Mouse (Mus musculus) heart, postnatal 0 days (tissue): ENCODE measurements around the gene Ptpru. TPM values are rescaled to one million over a fixed set of nuclear protein-coding genes. Genes with fewer than 3 reads are reported as not detected.

Experiments used
- ATAC-seq: fragments of 200-750 bp; cut with Nextera tagmentation; 2 replicates; pipeline ENCODE4 v1.8.0; 2017; ENCODE audit warnings: low read depth, moderate number of reproducible peaks, moderate library complexity; ENCODE audit not compliant: insufficient read depth
- DNase-seq: peaks from one replicate; pipeline ENCODE4 v3.0.0-alpha.2; 2016; ENCODE audit warnings: low spot score
- H3K27ac ChIP-seq: fragments of 300-500 bp; sonication (generic); 2 replicates; pipeline ENCODE4 v1.5.1; 2014; ENCODE audit warnings: low read depth, mild to moderate bottlenecking
- H3K27me3 ChIP-seq: fragments of 300-500 bp; sonication (generic); 2 replicates; pipeline ENCODE4 v1.6.1; 2014; ENCODE audit warnings: low read length, mixed read lengths; ENCODE audit not compliant: control insufficient read depth, insufficient read depth
- H3K36me3 ChIP-seq: fragments of 300-500 bp; sonication (generic); replicated peaks from 2 replicates; pipeline ENCODE4 v1.6.1; 2014; ENCODE audit warnings: low read length, mixed read lengths; ENCODE audit not compliant: control insufficient read depth, insufficient read depth
- H3K4me1 ChIP-seq: fragments of 300-500 bp; sonication (generic); 2 replicates; pipeline ENCODE4 v1.6.1; 2014; ENCODE audit warnings: antibody characterized with exemption; ENCODE audit not compliant: control insufficient read depth, insufficient read depth
- H3K4me2 ChIP-seq: fragments of 300-500 bp; sonication (generic); 2 replicates; pipeline ENCODE4 v1.6.1; 2014; ENCODE audit warnings: low read depth, mild to moderate bottlenecking, low read length, moderate library complexity
- H3K4me3 ChIP-seq: fragments of 300-500 bp; sonication (generic); 2 replicates; pipeline ENCODE4 v1.5.1; 2014; ENCODE audit warnings: low read depth, low read length
- H3K9ac ChIP-seq: fragments of 300-500 bp; sonication (generic); replicated peaks from 2 replicates; pipeline ENCODE4 v1.6.1; 2014; ENCODE audit warnings: low read depth, low read length, mixed read lengths
- H3K9me3 ChIP-seq: fragments of 300-500 bp; sonication (generic); replicated peaks from 2 replicates; pipeline ENCODE4 v1.6.1; 2016; ENCODE audit warnings: low read length; ENCODE audit not compliant: control insufficient read depth
- CTCF ChIP-seq: IDR thresholded peaks from 2 replicates; pipeline ENCODE4 v1.5.1; 2016; ENCODE audit warnings: antibody characterized with exemption, control low read depth, low read depth
- EP300 ChIP-seq: IDR thresholded peaks from 2 replicates; pipeline ENCODE4 v1.6.1; 2016; ENCODE audit warnings: antibody characterized with exemption, low read depth
- WGBS: fragments of 180-500 bp; shearing (Covaris S2); extraction: QIAGEN DNeasy Blood & Tissue Kit; methylation state at CpG from one replicate; pipeline ENCODE4 v1.1.7; 2014; 5-methylcytosine and 5-hydroxymethylcytosine counted together
- polyA plus RNA-seq: library from polyadenylated mRNA; unstranded; fragments of >200 nt; fragmentation: Nextera tagmentation; extraction: Ambion mirVana; gene quantifications from 2 replicates; pipeline ENCODE4 v1.2.1, GENCODE M21; 2015
- total RNA-seq: library from RNA; depleted of rRNA; stranded (reverse); fragments of >200 nt; gene quantifications from 2 replicates; pipeline ENCODE4 v1.2.3, GENCODE M21; 2014; ENCODE audit warnings: low replicate concordance

Gene Ptpru
- total and polyA plus RNA-seq, 2 experiments from 2014 or later = 0.69 to 1.1 TPM

GRCm38 (mm10) chr4:131833971-131834609 lies 4.0 kb downstream of the Ptpru start:
- 29% methylated on average over 9 of the region's 9 CpGs for WGBS
- peak; percentile 32 for TF ChIP-seq CTCF
- TF ChIP-seq EP300 = no peak
- DNase-seq (no peak), ATAC-seq (no peak)
- H3K4me3 ChIP-seq = no peak overlapping the region
- no peak overlapping the region for H3K9ac ChIP-seq
- no peaks in the 10 kb centered on the region for H3K36me3 ChIP-seq
- H3K9me3 ChIP-seq = no peaks in the 10 kb centered on the region
- H3K4me2 ChIP-seq = no peak overlapping the region
- H3K4me1 ChIP-seq = peaks cover 15% of the 10 kb centered on the region; the same call in 1 of the 2 replicates
- peaks cover 51% of the 10 kb centered on the region for H3K27me3 ChIP-seq
- no peak overlapping the region for H3K27ac ChIP-seq

DNA sequence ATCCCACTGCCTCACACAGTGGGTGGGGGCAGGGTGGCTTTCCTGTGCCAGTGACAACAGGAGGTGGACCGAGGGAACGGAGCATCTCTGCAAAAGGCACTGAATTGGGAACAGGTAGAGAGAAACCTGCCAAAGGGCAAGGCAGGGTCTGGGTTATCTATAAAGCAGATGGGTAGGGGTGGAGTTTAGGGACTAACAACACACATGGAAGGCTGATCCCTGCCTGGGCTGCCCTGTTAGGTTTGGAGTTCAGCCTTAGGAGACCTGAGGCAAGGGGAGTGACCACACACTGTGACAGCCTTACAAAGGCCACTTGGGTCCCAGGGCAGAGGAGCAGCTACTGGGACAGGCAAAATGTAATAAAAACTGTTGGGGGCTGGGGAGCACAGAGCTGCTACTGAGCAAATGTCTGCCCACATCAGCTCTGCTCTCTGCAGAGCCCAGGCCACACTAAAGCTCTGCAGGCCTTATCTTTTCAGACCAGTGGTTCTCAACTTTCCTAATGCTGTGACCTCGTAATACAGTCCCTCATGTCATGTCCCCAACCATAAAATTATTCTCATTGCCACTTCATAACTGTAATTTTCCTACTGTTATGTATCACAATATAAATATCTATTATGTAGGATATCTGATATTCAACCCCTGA lies 5.2 kb downstream of the Ptpru start:
- Histone ChIP-seq H3K4me1 (peaks cover 14% of the 10 kb centered on the region; the same call in 1 of the 2 replicates), H3K36me3 (no peaks in the 10 kb centered on the region), H3K4me3 (no peak overlapping the region), H3K4me2 (no peak overlapping the region), H3K27me3 (peaks cover 49% of the 10 kb centered on the region), H3K9ac (no peak overlapping the region), H3K9me3 (no peaks in the 10 kb centered on the region), H3K27ac (no peak overlapping the region)
- DNase-seq (no peak), ATAC-seq (no peak)
- TF ChIP-seq CTCF (no peak), EP300 (no peak)
- WGBS = 67% methylated on average over 3 of the region's 3 CpGs

DNA sequence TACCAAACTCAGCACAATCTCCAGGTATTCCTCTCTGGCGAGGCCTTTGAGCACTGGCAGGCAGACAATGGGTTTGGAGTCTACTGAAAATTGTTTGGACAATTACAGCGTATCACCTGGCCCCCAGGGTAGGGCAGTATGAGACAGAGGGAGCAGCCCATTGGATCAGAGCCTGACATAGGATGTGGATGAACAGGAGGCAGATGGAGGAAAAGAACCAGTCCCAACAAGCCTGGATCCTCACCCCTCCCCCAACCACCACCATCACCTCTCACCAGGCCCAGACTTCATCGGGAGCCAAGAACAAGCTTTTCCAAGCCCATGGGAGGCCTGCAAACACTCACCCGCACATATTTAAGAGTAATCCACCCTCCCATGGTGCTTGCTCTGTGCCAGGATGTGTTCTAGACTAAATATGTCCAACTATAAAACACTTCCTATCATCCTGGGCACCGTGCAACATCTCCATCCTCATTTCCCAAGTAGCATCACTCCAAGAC lies 6.5 kb downstream of the Ptpru start:
- no peak for TF ChIP-seq EP300
- no peak for TF ChIP-seq CTCF
- Histone ChIP-seq H3K4me2 (no peak overlapping the region), H3K4me1 (peaks cover 3% of the 10 kb centered on the region; the same call in 1 of the 2 replicates), H3K4me3 (no peak overlapping the region), H3K27ac (no peak overlapping the region), H3K36me3 (no peaks in the 10 kb centered on the region), H3K27me3 (peaks cover 36% of the 10 kb centered on the region), H3K9me3 (no peaks in the 10 kb centered on the region), H3K9ac (no peak overlapping the region)
- WGBS = 58% methylated on average over 5 of the region's 5 CpGs
- DNase-seq (no peak), ATAC-seq (no peak)

DNA sequence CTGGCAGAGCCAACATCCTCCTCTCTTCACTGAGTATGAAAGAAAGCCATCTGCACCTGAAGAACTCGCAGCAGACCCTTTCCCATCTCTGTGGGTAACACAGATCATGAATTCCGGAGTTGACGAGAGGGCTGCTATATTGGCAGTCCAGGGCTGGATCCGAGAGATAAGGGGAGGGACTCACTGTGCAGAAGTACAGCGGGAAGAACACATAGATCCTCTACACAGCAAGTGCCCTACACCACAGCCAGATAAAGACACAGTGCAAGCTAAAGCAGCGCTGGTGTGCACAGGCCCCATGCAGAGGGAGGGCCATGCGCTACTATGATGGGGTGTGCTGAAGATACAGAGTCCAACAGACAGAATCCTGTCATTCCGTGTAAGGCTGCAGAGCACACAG lies 9.0 kb downstream of the Ptpru start:
- Histone ChIP-seq H3K9ac (no peak overlapping the region), H3K36me3 (no peaks in the 10 kb centered on the region), H3K4me1 (no peaks in the 10 kb centered on the region), H3K4me3 (no peak overlapping the region), H3K4me2 (no peak overlapping the region), H3K27me3 (0 out of 2 replicates have a peak, but pooled peaks cover 15% of the 10 kb centered on the region), H3K9me3 (no peaks in the 10 kb centered on the region), H3K27ac (no peak overlapping the region)
- WGBS = 54% methylated on average over 8 of the region's 8 CpGs
- TF ChIP-seq EP300 = no peak
- no peak for TF ChIP-seq CTCF
- DNase-seq (no peak), ATAC-seq (no peak)

GRCm38 (mm10) chr4:131826905-131827304 lies 11.2 kb downstream of the Ptpru start:
- no peak for ATAC-seq
- 14% methylated on average over 6 of the region's 6 CpGs for WGBS
- no peak overlapping the region for H3K27ac ChIP-seq

More at GRCm38 (mm10) chr4:131826905-131827304, 11.2 kb downstream of the Ptpru start:
- Histone ChIP-seq H3K36me3 (no peaks in the 10 kb centered on the region), H3K9me3 (no peaks in the 10 kb centered on the region), H3K4me2 (no peak overlapping the region), H3K9ac (no peak overlapping the region), H3K4me1 (no peaks in the 10 kb centered on the region), H3K27me3 (0 out of 2 replicates have a peak, but pooled peaks cover 15% of the 10 kb centered on the region), H3K4me3 (no peak overlapping the region)
- DNase-seq = no peak
- TF ChIP-seq EP300 (no peak), CTCF (no peak)
